Mouse (Mus musculus) liver, adult 2 months (tissue): ENCODE data around the gene Tldc2. TPM values are rescaled to one million over a fixed set of nuclear protein-coding genes. Genes with fewer than 3 reads are reported as not detected.

ENCODE experiments used
- DNase-seq: peaks from one replicate; pipeline ENCODE4 v3.0.0-alpha.2; 2011; ENCODE audit warnings: low read depth, low spot score; ENCODE audit errors: extremely low read depth
- H3K27ac ChIP-seq: fragments of 200-500 bp; replicated peaks from 2 replicates; pipeline ENCODE4 v1.5.1; 2012; ENCODE audit warnings: low read depth, mild to moderate bottlenecking, control low read depth, inconsistent platforms, low read length; ENCODE audit not compliant: insufficient read depth
- H3K27me3 ChIP-seq: fragments of 200-500 bp; 2 replicates; pipeline ENCODE4 v1.6.1; 2012; ENCODE audit warnings: mild to moderate bottlenecking, moderate library complexity, low read length, inconsistent platforms; ENCODE audit not compliant: control insufficient read depth, insufficient read depth
- H3K36me3 ChIP-seq: fragments of 200-500 bp; 2 replicates; pipeline ENCODE4 v1.6.1; 2012; ENCODE audit warnings: low read length, inconsistent platforms; ENCODE audit not compliant: control insufficient read depth, insufficient read depth
- H3K4me1 ChIP-seq: fragments of 200-500 bp; 2 replicates; pipeline ENCODE4 v1.6.1; 2011; ENCODE audit warnings: low read length; ENCODE audit not compliant: control insufficient read depth, insufficient read depth
- H3K4me3 ChIP-seq: fragments of 200-500 bp; 2 replicates; pipeline ENCODE4 v1.5.1; 2011; ENCODE audit warnings: low read depth, mild to moderate bottlenecking, control low read depth, low read length, moderate library complexity; ENCODE audit not compliant: insufficient read depth
- H3K79me2 ChIP-seq: fragments of 200-500 bp; 2 replicates; pipeline ENCODE4 v1.6.1; 2012; ENCODE audit warnings: inconsistent platforms, mild to moderate bottlenecking, low read length, moderate library complexity; ENCODE audit not compliant: control insufficient read depth, insufficient read depth
- H3K9ac ChIP-seq: fragments of 200-500 bp; 2 replicates; pipeline ENCODE4 v1.6.1; 2012; ENCODE audit warnings: low read depth, mild to moderate bottlenecking, control low read depth, inconsistent platforms, low read length
- CTCF ChIP-seq: fragments of 200-500 bp; IDR thresholded peaks from 2 replicates; pipeline ENCODE4 v1.5.1; 2011; ENCODE audit warnings: low read depth, low read length, control low read depth
- POLR2A ChIP-seq: fragments of 200-500 bp; IDR thresholded peaks from 2 replicates; pipeline ENCODE4 v1.6.1; 2011; ENCODE audit warnings: low read length, control low read depth; ENCODE audit not compliant: insufficient read depth; ENCODE audit errors: extremely low read depth
- WGBS: fragments of 180-500 bp; shearing (Covaris S2); methylation state at CpG from one replicate; pipeline ENCODE4 v1.1.7; 2018; 5-methylcytosine and 5-hydroxymethylcytosine counted together
- polyA plus RNA-seq: library from polyadenylated mRNA; depleted of rRNA; stranded (reverse); fragments of >200 nt; gene quantifications from 2 replicates; pipeline ENCODE4 v1.2.3, GENCODE M21; 2012
- total RNA-seq: library from RNA; depleted of rRNA; stranded (reverse); fragments of >200 nt; gene quantifications from 2 replicates; pipeline ENCODE4 v1.2.3, GENCODE M21; 2014

Gene Tldc2
- total and polyA plus RNA-seq, 2 experiments = not detected

GRCm38 (mm10) chr2:157068701-157069354 is 18.0 kb upstream of the Tldc2 start:
- Histone ChIP-seq H3K27me3 (no peaks in the 10 kb centered on the region), H3K4me3 (no peak overlapping the region), H3K27ac (peak overlapping the region; percentile 17; the same call in 1 of the 2 replicates), H3K36me3 (no peaks in the 10 kb centered on the region), H3K79me2 (peaks cover 4% of the 10 kb centered on the region; the same call in 1 of the 2 replicates), H3K9ac (no peak overlapping the region), H3K4me1 (peaks cover 18% of the 10 kb centered on the region)
- WGBS = 79% methylated on average over 14 of the region's 14 CpGs
- no peak for DNase-seq
- TF ChIP-seq CTCF (no peak), POLR2A (no peak)

- Histone ChIP-seq H3K36me3 (no peaks in the 10 kb centered on the region), H3K27ac (peak overlapping the region; percentile 32; the same call in 1 of the 2 replicates), H3K27me3 (no peaks in the 10 kb centered on the region), H3K4me1 (peaks cover 18% of the 10 kb centered on the region), H3K79me2 (peaks cover 4% of the 10 kb centered on the region; the same call in 1 of the 2 replicates), H3K4me3 (no peak overlapping the region), H3K9ac (no peak overlapping the region)
- no peak for TF ChIP-seq POLR2A
- no peak for TF ChIP-seq CTCF
- WGBS = 76% methylated on average over 3 of the region's 3 CpGs
- peak; percentile 14 for DNase-seq
Observed at GRCm38 (mm10) chr2:157069355-157069735, 17.5 kb upstream of the Tldc2 start.

- Histone ChIP-seq H3K79me2 (peaks cover 4% of the 10 kb centered on the region; the same call in 1 of the 2 replicates), H3K27me3 (no peaks in the 10 kb centered on the region), H3K27ac (peak overlapping the region; percentile 32; the same call in 1 of the 2 replicates), H3K36me3 (no peaks in the 10 kb centered on the region), H3K9ac (no peak overlapping the region), H3K4me1 (peaks cover 17% of the 10 kb centered on the region), H3K4me3 (no peak overlapping the region)
- 53% methylated on average over 3 of the region's 3 CpGs for WGBS
- TF ChIP-seq POLR2A = no peak
- TF ChIP-seq CTCF = no peak
- no peak for DNase-seq
Observed at GRCm38 (mm10) chr2:157069755-157070315, 17.0 kb upstream of the Tldc2 start.

GRCm38 (mm10) chr2:157070365-157070764 is 16.5 kb upstream of the Tldc2 start:
- TF ChIP-seq POLR2A = no peak
- TF ChIP-seq CTCF = no peak
- H3K27ac ChIP-seq = peak overlapping the region; percentile 32
- peaks cover 19% of the 10 kb centered on the region for H3K4me1 ChIP-seq
- no peaks in the 10 kb centered on the region for H3K36me3 ChIP-seq
- 37% methylated on average over 9 of the region's 9 CpGs for WGBS
- peaks cover 4% of the 10 kb centered on the region; the same call in 1 of the 2 replicates for H3K79me2 ChIP-seq
- H3K27me3 ChIP-seq = no peaks in the 10 kb centered on the region
- peak; percentile 12 for DNase-seq
- H3K4me3 ChIP-seq = no peak overlapping the region
- H3K9ac ChIP-seq = no peak overlapping the region

DNA sequence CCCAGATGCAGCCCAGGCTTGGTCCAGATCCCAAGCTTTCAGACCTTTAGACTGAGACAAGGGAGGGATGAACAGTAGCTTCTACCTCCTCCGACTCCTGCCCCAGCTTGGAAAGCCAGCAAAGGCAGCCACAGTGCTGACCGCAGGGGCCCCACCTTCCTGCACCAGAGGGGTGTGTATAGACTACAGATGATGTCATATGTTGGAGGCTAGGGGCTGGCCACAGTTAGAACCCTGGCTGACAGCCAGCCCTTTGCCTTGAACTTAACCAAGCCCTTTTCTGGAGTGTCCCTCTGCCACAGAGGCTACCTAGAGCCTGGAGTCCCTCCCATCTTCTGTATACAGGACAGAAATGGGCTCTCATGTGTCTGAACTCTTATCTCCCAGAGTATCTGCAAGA is 15.3 kb upstream of the Tldc2 start:
- Histone ChIP-seq H3K4me3 (no peak overlapping the region), H3K27ac (no peak overlapping the region), H3K27me3 (no peaks in the 10 kb centered on the region), H3K9ac (no peak overlapping the region), H3K79me2 (peaks cover 4% of the 10 kb centered on the region; the same call in 1 of the 2 replicates), H3K36me3 (no peaks in the 10 kb centered on the region), H3K4me1 (peaks cover 23% of the 10 kb centered on the region)
- WGBS = 53% methylated on average over 2 of the region's 2 CpGs
- no peak for DNase-seq
- TF ChIP-seq POLR2A = no peak
- TF ChIP-seq CTCF = no peak
